Mouse (Mus musculus) thymus, postnatal 10 days (tissue): Measurements from ENCODE around the gene Gm20388.
"Not testable (repeated sequence)": the region's sequence is repeated elsewhere in the genome, so short reads cannot be mapped to it uniquely, and the experiment has no call there.

Experiments
- DNase-seq, 2 experiments: peaks; one replicate each; pipeline ENCODE4 v3.0.0; 2021; ENCODE audit warnings: low spot score in 2 of 2

Gene Gm20388

GRCm38 (mm10) chr8:123414997-123415696, 3504.5 kb downstream of the Gm20388 start:
- not testable (repeated sequence) for DNase-seq

- peak in 1 of 2 experiments; percentile 51 for DNase-seq
These were observed 3505.6 kb downstream of the Gm20388 start for GRCm38 (mm10) chr8:123415967-123416943.

GRCm38 (mm10) chr8:123416944-123417555, 3506.4 kb downstream of the Gm20388 start:
- no peak for DNase-seq

GRCm38 (mm10) chr8:123419711-123420110, 3509.1 kb downstream of the Gm20388 start:
- DNase-seq: no peak

- DNase-seq: no peak
These were observed 3510.1 kb downstream of the Gm20388 start for GRCm38 (mm10) chr8:123420525-123421281.

- DNase-seq: no peak
These were observed 3510.7 kb downstream of the Gm20388 start for GRCm38 (mm10) chr8:123421325-123421724.

- DNase-seq: peak in 1 of 2 experiments; percentile 82
These were observed 3511.6 kb downstream of the Gm20388 start for GRCm38 (mm10) chr8:123422056-123422780.

- DNase-seq: no peak
These were observed 3512.1 kb downstream of the Gm20388 start for GRCm38 (mm10) chr8:123422781-123423159.

- DNase-seq: no peak
These were observed 3512.8 kb downstream of the Gm20388 start, which contains the start of gene Def8 for GRCm38 (mm10) chr8:123423441-123423840. TSS of gene Def8 (plus strand) at chr8:123423527.

- no peak for DNase-seq
These were observed 3516.2 kb downstream of the Gm20388 start for GRCm38 (mm10) chr8:123426511-123427509.

- no peak for DNase-seq
These were observed 3517.1 kb downstream of the Gm20388 start for GRCm38 (mm10) chr8:123427639-123428275.

GRCm38 (mm10) chr8:123428343-123428893, 3517.8 kb downstream of the Gm20388 start:
- no peak for DNase-seq

- no peak for DNase-seq
These were observed 3518.5 kb downstream of the Gm20388 start for GRCm38 (mm10) chr8:123428939-123429721.

- DNase-seq: not testable (repeated sequence)
These were observed 3519.0 kb downstream of the Gm20388 start for GRCm38 (mm10) chr8:123429722-123430013.

- DNase-seq: not testable (repeated sequence)
These were observed 3520.3 kb downstream of the Gm20388 start for GRCm38 (mm10) chr8:123430936-123431335.

GRCm38 (mm10) chr8:123431616-123432365, 3521.2 kb downstream of the Gm20388 start:
- no peak for DNase-seq

- no peak for DNase-seq
These were observed 3521.7 kb downstream of the Gm20388 start for GRCm38 (mm10) chr8:123432381-123432780.
